Mouse (Mus musculus) Muller cell, postnatal 12 days (primary cell): Measurements from ENCODE around the gene 2310034C09Rik.
A peak's percentile ranks its signal among the peaks of the same experiment; 100 is the strongest.
"Not testable (repeated sequence)": the region's sequence is repeated elsewhere in the genome, so short reads cannot be mapped to it uniquely, and the experiment has no call there.

Source experiments
- DNase-seq: peaks from one replicate; pipeline ENCODE4 v3.0.0-alpha.2; 2015; ENCODE audit errors: inconsistent ontology term

The 2310034C09Rik gene

GRCm38 (mm10) chr16:88758547-88758946, at the start of gene 2310034C09Rik:
Gene 2310034C09Rik, plus strand, starts transcription at chr16:88758847.
- not testable (repeated sequence) for DNase-seq

GRCm38 (mm10) chr16:88710757-88711156, 47.9 kb upstream of the 2310034C09Rik start:
- DNase-seq, result peak; percentile 55

GRCm38 (mm10) chr16:88711245-88711644, 47.4 kb upstream of the 2310034C09Rik start:
- DNase-seq, result no peak

- DNase-seq, result no peak
Observed at GRCm38 (mm10) chr16:88716549-88716948, 42.1 kb upstream of the 2310034C09Rik start.

GRCm38 (mm10) chr16:88720031-88720430, 38.6 kb upstream of the 2310034C09Rik start:
- DNase-seq, result no peak

- no peak for DNase-seq
Observed at GRCm38 (mm10) chr16:88728812-88729275, 29.8 kb upstream of the 2310034C09Rik start, which contains the start of gene Krtap13-1. Gene Krtap13-1, plus strand, starts transcription at chr16:88728862.

- no peak for DNase-seq
Observed at GRCm38 (mm10) chr16:88735391-88735790, 23.3 kb upstream of the 2310034C09Rik start.

GRCm38 (mm10) chr16:88744750-88745340, 13.8 kb upstream of the 2310034C09Rik start:
- peak; percentile 82 for DNase-seq

- DNase-seq, result no peak
Observed at GRCm38 (mm10) chr16:88747943-88748342, 10.7 kb upstream of the 2310034C09Rik start.

- DNase-seq, result not testable (repeated sequence)
Observed at GRCm38 (mm10) chr16:88751535-88751934, 7.1 kb upstream of the 2310034C09Rik start, which contains the start of gene Krtap13. Gene Krtap13, minus strand, starts transcription at chr16:88751635.

- DNase-seq, result no peak
Observed at GRCm38 (mm10) chr16:88774106-88774505, 15.5 kb downstream of the 2310034C09Rik start, which contains the start of gene 2310057N15Rik. Gene 2310057N15Rik, minus strand, starts transcription at chr16:88774206.

- no peak for DNase-seq
Observed at GRCm38 (mm10) chr16:88777596-88777995, 18.9 kb downstream of the 2310034C09Rik start, which contains the start of gene Gm5965. Gene Gm5965, plus strand, starts transcription at chr16:88777896.

GRCm38 (mm10) chr16:88786786-88787185, 28.1 kb downstream of the 2310034C09Rik start:
- DNase-seq, result no peak
